25 mouse cellular contexts compared by ENCODE assay signal in the genomic region with DNA sequence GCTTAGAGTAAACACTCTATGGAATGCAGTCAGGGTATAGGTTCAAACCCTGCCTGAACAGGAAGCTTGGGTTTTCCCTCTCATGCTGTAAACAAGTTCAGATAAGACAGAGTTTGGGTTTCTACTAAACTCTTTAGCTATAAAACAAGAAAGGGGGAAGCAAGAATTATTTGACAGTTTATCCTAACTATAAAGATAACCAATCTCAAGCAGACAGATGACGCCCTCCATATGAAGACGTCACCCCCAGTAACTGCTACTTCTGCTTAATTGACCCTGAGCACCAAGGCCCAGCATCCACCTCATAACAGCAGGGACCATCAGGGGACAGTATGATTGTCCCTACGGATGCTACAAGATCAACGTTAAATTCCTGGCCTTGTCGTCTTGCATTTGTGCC.
"Had no signal": no experiment of that assay in that cellular context is flagged by ENCODE, and none has a peak within 500 bp of the region (broad histone marks: within the 10 kb centered on the region; RNA-seq: fewer than 3 reads in every experiment).

No protein-coding gene starts in this region.

- H3K27me3 ChIP-seq: heart, embryonic 13.5 days; heart, embryonic 15.5 days; hindbrain, embryonic 13.5 days; hindbrain, embryonic 15.5 days; kidney, embryonic 15.5 days; limb, embryonic 13.5 days; limb, embryonic 15.5 days; liver, embryonic 12.5 days had no signal

- ATAC-seq: hindbrain, postnatal 0 days; intestine, embryonic 16.5 days; liver, embryonic 12.5 days had no signal

- H3K4me3 ChIP-seq: gastrocnemius, adult 2 months; heart, adult 2 months; heart, embryonic 13.5 days; heart, embryonic 15.5 days; hindbrain, embryonic 13.5 days; hindbrain, embryonic 15.5 days; kidney, embryonic 15.5 days; limb, embryonic 13.5 days; limb, embryonic 15.5 days; liver, embryonic 12.5 days had no signal

- H3K4me1 ChIP-seq: heart, embryonic 13.5 days; heart, embryonic 15.5 days; hindbrain, embryonic 13.5 days; hindbrain, embryonic 15.5 days; kidney, embryonic 15.5 days; limb, embryonic 13.5 days; limb, embryonic 15.5 days; liver, embryonic 12.5 days had no signal

- H3K9me3 ChIP-seq: heart, embryonic 13.5 days; heart, embryonic 15.5 days; hindbrain, embryonic 13.5 days; hindbrain, embryonic 15.5 days; kidney, embryonic 15.5 days; limb, embryonic 13.5 days; limb, embryonic 15.5 days; liver, embryonic 12.5 days had no signal

- H3K36me3 ChIP-seq: heart, embryonic 13.5 days; heart, embryonic 15.5 days; hindbrain, embryonic 13.5 days; hindbrain, embryonic 15.5 days; kidney, embryonic 15.5 days; limb, embryonic 13.5 days; limb, embryonic 15.5 days; liver, embryonic 12.5 days had no signal

- DNase-seq: gastrocnemius, adult 2 months; gastrocnemius, postnatal 14 days; gastrocnemius, postnatal 36 days; heart, adult 11 months; heart, adult 2 months; heart, postnatal 14 days; heart, postnatal 36 days; kidney, adult 11 months; kidney, adult 2 months; kidney, adult 9 months; kidney, postnatal 14 days; kidney, postnatal 36 days; layer of hippocampus, adult 9-11 months; layer of hippocampus, postnatal 36 days; left cerebral cortex, postnatal 4 days had no signal
